In genomic region chr11:102318576-102319409, GRCm38 (mm10) we compare ENCODE assay signal across 8 mouse cellular contexts. TPM values are rescaled to one million over a fixed set of nuclear protein-coding genes. Genes with fewer than 3 reads are reported as not detected.
DNase-seq lines count a peak whose midpoint lies in the region; ATAC-seq and TF ChIP-seq lines count a peak whose summit lies in the region.

No protein-coding gene starts in this region.

- H3K4me2 ChIP-seq in forebrain, postnatal 0 days (ENCODE audit: low read depth) = peak overlapping the region; percentile 86
- peak overlapping the region; percentile 93 for H3K4me2 ChIP-seq in intestine, embryonic 14.5 days (ENCODE audit: low read length)
- H3K4me2 ChIP-seq in midbrain, postnatal 0 days (ENCODE audit: low read depth, low read length, poor library complexity, severe bottlenecking) = peak overlapping the region; percentile 64

- peaks cover 18% of the 10 kb centered on the region for H3K4me1 ChIP-seq in bone marrow macrophage, adult 2 months (ENCODE audit: control insufficient read depth, insufficient read depth, low read length)
- peaks cover 9% of the 10 kb centered on the region; the same call in 1 of the 2 replicates for H3K4me1 ChIP-seq in forebrain, postnatal 0 days (ENCODE audit: insufficient read depth)
- peaks cover 23% of the 10 kb centered on the region for H3K4me1 ChIP-seq in intestine, embryonic 14.5 days (replicated peaks; ENCODE audit: control insufficient read depth, insufficient read depth, low read length)
- H3K4me1 ChIP-seq in liver, adult 2 months (ENCODE audit: control insufficient read depth, insufficient read depth, low read length) = peaks cover 9% of the 10 kb centered on the region
- peaks cover 7% of the 10 kb centered on the region for H3K4me1 ChIP-seq in midbrain, postnatal 0 days (ENCODE audit: insufficient read depth, low read length)
- peaks cover 18% of the 10 kb centered on the region for H3K4me1 ChIP-seq in testis, adult 2 months (ENCODE audit: control insufficient read depth, insufficient read depth, low read length)

- under 1% methylated on average over 73 of the region's 84 CpGs for WGBS in forebrain, postnatal 0 days
- WGBS in intestine, embryonic 14.5 days = under 1% methylated on average over 83 of the region's 84 CpGs
- under 1% methylated on average over 79 of the region's 84 CpGs for WGBS in liver, adult 2 months
- under 1% methylated on average over 79 of the region's 84 CpGs for WGBS in midbrain, postnatal 0 days

- no peak for TF ChIP-seq POLR2A in bone marrow macrophage, adult 2 months (IDR thresholded peaks at IDR 0.05; ENCODE audit: borderline replicate concordance, low read depth, low read length)
- peak; percentile 30; the same call in 1 of the 2 replicates for TF ChIP-seq POLR2A in liver, adult 2 months (IDR thresholded peaks at IDR 0.05; ENCODE audit: extremely low read depth, insufficient read depth, low read length)
- TF ChIP-seq POLR2A in testis, adult 2 months (IDR thresholded peaks at IDR 0.05; ENCODE audit: control insufficient read depth, low read depth, low read length) = no peak

- no peaks in the 10 kb centered on the region for H3K9me3 ChIP-seq in forebrain, postnatal 0 days (ENCODE audit: low read length)
- no peaks in the 10 kb centered on the region for H3K9me3 ChIP-seq in intestine, embryonic 14.5 days (ENCODE audit: control insufficient read depth, low read length)
- no peaks in the 10 kb centered on the region for H3K9me3 ChIP-seq in midbrain, postnatal 0 days (ENCODE audit: low read length)

- peak; percentile 5; the same call in 1 of the 2 replicates for ATAC-seq in forebrain, postnatal 0 days
- ATAC-seq in intestine, embryonic 14.5 days (replicated peaks; ENCODE audit: low FRiP score, low TSS enrichment, low read depth) = no peak
- ATAC-seq in midbrain, postnatal 0 days (ENCODE audit: low FRiP score) = no peak

- peak overlapping the region; percentile 99 for H3K9ac ChIP-seq in forebrain, postnatal 0 days
- peak overlapping the region; percentile 99 for H3K9ac ChIP-seq in intestine, embryonic 14.5 days (ENCODE audit: low read length)
- H3K9ac ChIP-seq in liver, adult 2 months (ENCODE audit: low read depth, low read length) = peak overlapping the region; percentile 100
- peak overlapping the region; percentile 99 for H3K9ac ChIP-seq in midbrain, postnatal 0 days (replicated peaks; ENCODE audit: low read length, poor library complexity, severe bottlenecking)

- H3K36me3 ChIP-seq in forebrain, postnatal 0 days (ENCODE audit: insufficient read depth) = peaks cover 18% of the 10 kb centered on the region
- peaks cover 17% of the 10 kb centered on the region for H3K36me3 ChIP-seq in intestine, embryonic 14.5 days (ENCODE audit: control insufficient read depth, insufficient read depth, low read length)
- H3K36me3 ChIP-seq in liver, adult 2 months (ENCODE audit: control insufficient read depth, insufficient read depth, low read length) = peaks cover 9% of the 10 kb centered on the region
- H3K36me3 ChIP-seq in midbrain, postnatal 0 days (ENCODE audit: insufficient read depth, low read length) = peaks cover 7% of the 10 kb centered on the region; the same call in 1 of the 2 replicates
- H3K36me3 ChIP-seq in testis, adult 2 months (ENCODE audit: control insufficient read depth, insufficient read depth, low read length) = no peaks in the 10 kb centered on the region

- TF ChIP-seq CTCF in bone marrow macrophage, adult 2 months (IDR thresholded peaks at IDR 0.05; ENCODE audit: low read depth, low read length) = no peak
- no peak for TF ChIP-seq CTCF in forebrain, postnatal 0 days (IDR thresholded peaks at IDR 0.05; ENCODE audit: low read depth)
- no peak for TF ChIP-seq CTCF in liver, adult 2 months (IDR thresholded peaks at IDR 0.05; ENCODE audit: low read depth, low read length)
- no peak for TF ChIP-seq CTCF in midbrain, postnatal 0 days (IDR thresholded peaks at IDR 0.05)
- TF ChIP-seq CTCF in testis, adult 2 months (IDR thresholded peaks at IDR 0.05; ENCODE audit: control insufficient read depth, insufficient read depth, insufficient replicate concordance, low read depth, low read length) = no peak

- peak overlapping the region; percentile 86 for H3K4me3 ChIP-seq in bone marrow macrophage, adult 2 months (ENCODE audit: insufficient read depth, low read length)
- H3K4me3 ChIP-seq in forebrain, postnatal 0 days (ENCODE audit: low read depth, low read length) = peak overlapping the region; percentile 95
- peak overlapping the region; percentile 99 for H3K4me3 ChIP-seq in intestine, embryonic 14.5 days (ENCODE audit: low read depth, low read length)
- peak overlapping the region; percentile 78 for H3K4me3 ChIP-seq in liver, adult 2 months (ENCODE audit: insufficient read depth, low read depth, low read length)
- peak overlapping the region; percentile 74 for H3K4me3 ChIP-seq in midbrain, postnatal 0 days (ENCODE audit: low read depth, low read length)
- H3K4me3 ChIP-seq in testis, adult 2 months (ENCODE audit: control insufficient read depth, low read depth, low read length) = peak overlapping the region; percentile 92

- DNase-seq in cerebellum, adult 11-12 months = peak; percentile 69
- no peak for DNase-seq in cerebellum, adult 9-10 months
- peak; percentile 63 for DNase-seq in forebrain, postnatal 0 days
- DNase-seq in intestine, embryonic 14.5 days (ENCODE audit: low spot score) = peak; percentile 88
- DNase-seq in liver, adult 2 months (ENCODE audit: extremely low read depth, low read depth, low spot score) = peak; percentile 34
- DNase-seq in midbrain, postnatal 0 days (ENCODE audit: low spot score) = peak; percentile 41

- no peaks in the 10 kb centered on the region for H3K27me3 ChIP-seq in forebrain, postnatal 0 days (ENCODE audit: insufficient read depth, low read length)
- H3K27me3 ChIP-seq in intestine, embryonic 14.5 days (replicated peaks; ENCODE audit: control insufficient read depth, insufficient read depth, low read length) = no peaks in the 10 kb centered on the region
- H3K27me3 ChIP-seq in liver, adult 2 months (ENCODE audit: control insufficient read depth, insufficient read depth, low read length) = no peaks in the 10 kb centered on the region
- no peaks in the 10 kb centered on the region for H3K27me3 ChIP-seq in midbrain, postnatal 0 days (ENCODE audit: insufficient read depth, low read length)
- peaks cover 2% of the 10 kb centered on the region; the same call in 1 of the 2 replicates for H3K27me3 ChIP-seq in testis, adult 2 months (ENCODE audit: control insufficient read depth, insufficient read depth, low read length)

- peak overlapping the region; percentile 77 for H3K27ac ChIP-seq in bone marrow macrophage, adult 2 months (ENCODE audit: insufficient read depth, low read depth, low read length)
- H3K27ac ChIP-seq in forebrain, postnatal 0 days (ENCODE audit: low read depth, low read length) = peak overlapping the region; percentile 99
- H3K27ac ChIP-seq in intestine, embryonic 14.5 days (ENCODE audit: low read depth) = peak overlapping the region; percentile 98
- peak overlapping the region; percentile 88 for H3K27ac ChIP-seq in liver, adult 2 months (replicated peaks; ENCODE audit: insufficient read depth, low read depth, low read length)
- peak overlapping the region; percentile 98 for H3K27ac ChIP-seq in midbrain, postnatal 0 days (ENCODE audit: low read depth, low read length)
- H3K27ac ChIP-seq in testis, adult 2 months (ENCODE audit: control insufficient read depth, insufficient read depth, low read depth, low read length) = peak overlapping the region; percentile 93

- H3K79me2 ChIP-seq in liver, adult 2 months (ENCODE audit: control insufficient read depth, insufficient read depth, low read length) = peaks cover 14% of the 10 kb centered on the region

RNA-seq across cellular contexts. Expression of gene Ubtf, which starts 0.7 kb away (rescaled TPM):
- 59.0 and 59.7 TPM in 2 replicates for polyA plus RNA-seq in bone marrow macrophage, adult 2 months (2012; ENCODE audit: insufficient read depth, insufficient read length, missing spikeins)
- 94.3 and 109 TPM in 2 replicates for total RNA-seq in forebrain, postnatal 0 days (2014; rRNA removed)
- polyA plus RNA-seq in forebrain, postnatal 0 days (2015; fragmentation: Nextera tagmentation; extraction: Ambion mirVana) = 73.2 and 78.7 TPM in 2 replicates
- polyA plus RNA-seq in intestine, embryonic 14.5 days (2014; fragmentation: Nextera tagmentation; extraction: Ambion mirVana) = 85.5 and 86.0 TPM in 2 replicates
- 19.4 and 19.5 TPM in 2 replicates for total RNA-seq in liver, adult 2 months (2014; rRNA removed)
- 12.7 and 12.8 TPM in 2 replicates for polyA plus RNA-seq in liver, adult 2 months (2012; rRNA removed)
- total RNA-seq in midbrain, postnatal 0 days (2014; rRNA removed) = 64.3 and 71.4 TPM in 2 replicates
- 56.3 and 64.3 TPM in 2 replicates for polyA plus RNA-seq in midbrain, postnatal 0 days (2015; fragmentation: Nextera tagmentation; extraction: Ambion mirVana)
- 8.6 and 8.9 TPM in 2 replicates for polyA plus RNA-seq in testis, adult 2 months (2012; rRNA removed)

RNA-seq across cellular contexts. Expression of gene Atxn7l3, which starts 22.4 kb away (rescaled TPM):
- 32.9 and 39.8 TPM in 2 replicates for polyA plus RNA-seq in bone marrow macrophage, adult 2 months (2012; ENCODE audit: insufficient read depth, insufficient read length, missing spikeins)
- total RNA-seq in forebrain, postnatal 0 days (2014; rRNA removed) = 162 and 167 TPM in 2 replicates
- 24.3 and 26.2 TPM in 2 replicates for polyA plus RNA-seq in forebrain, postnatal 0 days (2015; fragmentation: Nextera tagmentation; extraction: Ambion mirVana)
- polyA plus RNA-seq in intestine, embryonic 14.5 days (2014; fragmentation: Nextera tagmentation; extraction: Ambion mirVana) = 17.5 and 18.1 TPM in 2 replicates
- 7.1 and 8.5 TPM in 2 replicates for total RNA-seq in liver, adult 2 months (2014; rRNA removed)
- polyA plus RNA-seq in liver, adult 2 months (2012; rRNA removed) = 16.8 and 20.6 TPM in 2 replicates
- 166 and 169 TPM in 2 replicates for total RNA-seq in midbrain, postnatal 0 days (2014; rRNA removed)
- polyA plus RNA-seq in midbrain, postnatal 0 days (2015; fragmentation: Nextera tagmentation; extraction: Ambion mirVana) = 25.4 and 26.5 TPM in 2 replicates
- polyA plus RNA-seq in testis, adult 2 months (2012; rRNA removed) = 16.8 and 17.8 TPM in 2 replicates

RNA-seq across cellular contexts. Expression of gene Tmub2, which starts 34.1 kb away (rescaled TPM):
- 50.6 and 62.2 TPM in 2 replicates for polyA plus RNA-seq in bone marrow macrophage, adult 2 months (2012; ENCODE audit: insufficient read depth, insufficient read length, missing spikeins)
- total RNA-seq in forebrain, postnatal 0 days (2014; rRNA removed) = 72.5 and 77.4 TPM in 2 replicates
- polyA plus RNA-seq in forebrain, postnatal 0 days (2015; fragmentation: Nextera tagmentation; extraction: Ambion mirVana) = 63.0 and 67.0 TPM in 2 replicates
- polyA plus RNA-seq in intestine, embryonic 14.5 days (2014; fragmentation: Nextera tagmentation; extraction: Ambion mirVana) = 50.5 and 55.5 TPM in 2 replicates
- 18.1 and 19.0 TPM in 2 replicates for total RNA-seq in liver, adult 2 months (2014; rRNA removed)
- polyA plus RNA-seq in liver, adult 2 months (2012; rRNA removed) = 33.5 and 34.2 TPM in 2 replicates
- 80.5 and 90.8 TPM in 2 replicates for total RNA-seq in midbrain, postnatal 0 days (2014; rRNA removed)
- polyA plus RNA-seq in midbrain, postnatal 0 days (2015; fragmentation: Nextera tagmentation; extraction: Ambion mirVana) = 65.4 and 73.9 TPM in 2 replicates
- polyA plus RNA-seq in testis, adult 2 months (2012; rRNA removed) = 32.6 and 35.2 TPM in 2 replicates

RNA-seq across cellular contexts. Expression of gene Slc4a1, which starts 47.2 kb away (rescaled TPM):
- polyA plus RNA-seq in bone marrow macrophage, adult 2 months (2012; ENCODE audit: insufficient read depth, insufficient read length, missing spikeins) = not detected in 2 replicates
- total RNA-seq in forebrain, postnatal 0 days (2014; rRNA removed) = 0.24 and 1.2 TPM in 2 replicates
- 0.50 and 0.68 TPM in 2 replicates for polyA plus RNA-seq in forebrain, postnatal 0 days (2015; fragmentation: Nextera tagmentation; extraction: Ambion mirVana)
- 1.8 and 2.8 TPM in 2 replicates for polyA plus RNA-seq in intestine, embryonic 14.5 days (2014; fragmentation: Nextera tagmentation; extraction: Ambion mirVana)
- total RNA-seq in liver, adult 2 months (2014; rRNA removed) = 0.07 and 0.65 TPM in 2 replicates
- 0.07 and 0.10 TPM in 2 replicates for polyA plus RNA-seq in liver, adult 2 months (2012; rRNA removed)
- total RNA-seq in midbrain, postnatal 0 days (2014; rRNA removed) = 0.33 and 1.1 TPM in 2 replicates
- 0.27 and 0.42 TPM in 2 replicates for polyA plus RNA-seq in midbrain, postnatal 0 days (2015; fragmentation: Nextera tagmentation; extraction: Ambion mirVana)
- polyA plus RNA-seq in testis, adult 2 months (2012; rRNA removed) = not detected in 2 replicates

RNA-seq across cellular contexts. Expression of gene Asb16, which starts 50.2 kb away (rescaled TPM):
- not detected in 2 replicates for polyA plus RNA-seq in bone marrow macrophage, adult 2 months (2012; ENCODE audit: insufficient read depth, insufficient read length, missing spikeins)
- 0.54 and 1.4 TPM in 2 replicates for total RNA-seq in forebrain, postnatal 0 days (2014; rRNA removed)
- polyA plus RNA-seq in forebrain, postnatal 0 days (2015; fragmentation: Nextera tagmentation; extraction: Ambion mirVana) = 0.11 TPM in 1 of 2 replicates, not detected in the other
- polyA plus RNA-seq in intestine, embryonic 14.5 days (2014; fragmentation: Nextera tagmentation; extraction: Ambion mirVana) = 0.08 and 0.16 TPM in 2 replicates
- total RNA-seq in liver, adult 2 months (2014; rRNA removed) = 0.09 TPM in 1 of 2 replicates, not detected in the other
- polyA plus RNA-seq in liver, adult 2 months (2012; rRNA removed) = 0.16 and 0.20 TPM in 2 replicates
- 2.3 and 2.5 TPM in 2 replicates for total RNA-seq in midbrain, postnatal 0 days (2014; rRNA removed)
- polyA plus RNA-seq in midbrain, postnatal 0 days (2015; fragmentation: Nextera tagmentation; extraction: Ambion mirVana) = 0.28 and 0.32 TPM in 2 replicates
- 0.10 and 0.11 TPM in 2 replicates for polyA plus RNA-seq in testis, adult 2 months (2012; rRNA removed)
